Mouse (Mus musculus) left cerebral cortex, postnatal 4 days (tissue): ENCODE data around the gene Smad9. TPM values are rescaled to one million over a fixed set of nuclear protein-coding genes. Genes with fewer than 3 reads are reported as not detected.
"Not testable (repeated sequence)": the region's sequence is repeated elsewhere in the genome, so short reads cannot be mapped to it uniquely, and the experiment has no call there.

Experiments
- DNase-seq: peaks from one replicate; pipeline ENCODE4 v3.0.0-alpha.2; 2022
- intact Hi-C: fragments of 180-260 bp; cut with DNase I; formaldehyde crosslinking; loops from one replicate; pipeline ENCODE4 v1.15.1; 2025
- total RNA-seq, 2 experiments: library from RNA; stranded (reverse); gene quantifications; 2 replicates each; pipeline ENCODE4 v1.2.3; 2021

The Smad9 gene
- total RNA-seq, 2 experiments from 2014 or later = 2.8 to 3.1 TPM

DNA sequence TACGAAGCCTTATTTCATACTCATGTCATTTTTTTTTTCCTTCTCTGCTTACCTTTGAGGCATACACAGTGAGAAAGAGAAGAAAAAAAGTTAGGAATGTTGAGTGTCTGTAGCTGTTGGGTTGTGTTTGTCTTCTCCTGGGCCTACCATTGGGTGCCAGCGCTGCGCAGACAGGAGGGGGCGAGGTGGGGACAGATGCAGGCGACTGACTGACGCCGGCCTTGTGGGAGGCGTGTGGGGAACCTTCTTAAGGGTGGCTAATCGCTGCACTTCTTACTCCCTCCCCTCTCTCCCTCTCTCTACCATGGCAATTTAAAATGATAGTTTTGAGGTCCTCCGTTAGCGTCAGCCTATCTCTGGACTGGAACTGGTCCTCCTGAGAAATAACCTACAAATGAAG is 676 bp downstream of the Smad9 start:
- intact Hi-C loops = no loop called here

DNA sequence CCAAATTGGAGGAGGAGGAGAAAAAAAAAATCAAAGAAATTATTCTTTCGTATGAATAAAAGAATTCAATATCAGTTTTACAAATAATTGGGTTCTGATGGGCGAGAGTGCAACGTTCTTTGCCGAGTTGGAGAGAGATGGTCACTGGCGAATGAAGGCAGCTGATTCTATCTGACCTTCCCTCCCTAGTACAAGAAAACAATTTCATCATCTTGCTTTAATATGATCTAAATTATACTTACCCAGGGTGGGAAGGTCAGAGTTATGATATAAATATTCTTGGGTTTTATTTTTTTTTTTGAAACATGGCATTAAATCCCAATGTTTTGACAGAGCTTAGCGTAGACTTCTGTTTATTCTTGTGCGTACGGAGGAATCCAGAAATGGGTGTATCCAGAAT is 2.1 kb downstream of the Smad9 start:
- no peak for DNase-seq
- intact Hi-C loops = no loop called here

More for the DNA sequence above, 676 bp downstream of the Smad9 start:
- no peak for DNase-seq

DNA sequence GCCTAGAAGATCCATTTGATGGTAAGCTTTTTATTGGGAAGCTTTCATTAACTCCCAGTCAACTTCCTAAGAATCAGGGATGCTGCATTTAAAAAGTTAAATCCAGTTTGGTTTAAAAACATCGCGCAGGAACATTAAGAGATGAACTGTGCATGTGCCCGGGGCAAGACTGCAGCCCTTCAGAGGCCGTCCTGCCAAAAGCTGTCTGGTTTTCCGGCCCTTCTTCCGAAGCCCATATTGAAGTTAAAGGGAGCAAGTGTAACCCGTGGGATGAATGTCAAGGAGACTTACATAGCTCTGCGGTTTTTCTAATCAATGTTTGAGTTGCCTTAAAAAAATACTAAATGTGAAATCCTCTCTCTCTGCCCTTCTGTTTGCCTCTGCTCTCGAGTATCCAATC is 3.8 kb downstream of the Smad9 start:
- intact Hi-C loops = no loop called here
- DNase-seq = no peak

DNA sequence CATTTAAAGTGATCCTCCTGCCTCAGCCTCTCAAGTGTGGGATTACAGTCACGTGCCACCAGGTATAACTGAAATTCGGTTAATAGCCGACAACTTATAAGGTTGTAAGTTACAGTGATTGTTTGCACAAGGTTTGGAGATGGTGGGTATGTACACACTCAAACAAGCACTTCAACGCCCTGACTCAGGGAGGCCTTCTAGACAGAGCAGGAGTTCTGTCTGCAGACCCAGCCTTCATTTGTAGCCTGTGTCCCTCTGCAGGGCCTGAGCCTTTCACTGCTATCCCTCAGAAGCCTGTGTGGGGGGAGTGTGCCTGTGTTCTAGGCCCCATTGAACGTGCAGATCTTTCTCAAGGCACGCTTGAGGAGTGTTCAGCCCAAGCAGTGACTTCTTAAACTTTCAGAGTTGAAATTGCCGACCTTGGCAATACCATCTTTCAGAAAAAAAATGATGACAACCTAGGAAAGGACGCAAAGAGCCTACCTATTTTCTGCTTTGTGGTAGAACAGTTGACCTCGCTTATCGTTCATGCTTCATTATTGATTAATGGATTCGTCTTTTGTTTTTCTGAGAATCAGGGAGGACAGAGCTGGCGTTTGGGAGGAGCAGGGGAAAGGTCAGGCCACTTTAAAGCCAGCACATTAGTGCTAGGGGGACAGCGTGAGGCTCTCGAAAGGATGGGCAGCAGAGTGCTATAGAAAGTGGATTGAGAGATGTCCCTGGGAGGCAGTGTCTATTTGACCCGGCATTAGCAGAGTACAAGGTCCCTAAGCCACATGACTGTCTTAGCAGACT is 5.1 kb downstream of the Smad9 start:
- DNase-seq = no peak
- intact Hi-C loops = no loop called here

DNA sequence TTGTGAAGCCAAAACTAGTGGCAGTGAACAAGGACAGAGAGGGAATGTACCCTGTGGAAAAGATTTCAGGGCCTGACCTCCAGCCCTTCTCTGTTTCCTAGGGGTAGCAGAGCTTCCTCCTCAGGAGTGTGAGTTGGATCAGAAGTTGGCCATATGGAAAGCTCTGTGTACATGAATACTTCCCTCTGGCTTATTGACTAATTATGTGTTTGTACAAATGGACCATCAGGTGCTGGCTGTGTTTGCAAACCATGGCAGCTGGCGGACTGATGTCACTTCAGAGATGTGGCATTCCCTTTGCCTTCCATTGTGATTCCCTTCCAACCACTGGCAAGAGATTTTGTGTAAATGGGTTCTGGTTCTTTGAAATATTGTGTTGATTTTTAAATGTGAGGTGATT is 5.9 kb downstream of the Smad9 start:
- intact Hi-C loops = no loop called here
- no peak for DNase-seq

DNA sequence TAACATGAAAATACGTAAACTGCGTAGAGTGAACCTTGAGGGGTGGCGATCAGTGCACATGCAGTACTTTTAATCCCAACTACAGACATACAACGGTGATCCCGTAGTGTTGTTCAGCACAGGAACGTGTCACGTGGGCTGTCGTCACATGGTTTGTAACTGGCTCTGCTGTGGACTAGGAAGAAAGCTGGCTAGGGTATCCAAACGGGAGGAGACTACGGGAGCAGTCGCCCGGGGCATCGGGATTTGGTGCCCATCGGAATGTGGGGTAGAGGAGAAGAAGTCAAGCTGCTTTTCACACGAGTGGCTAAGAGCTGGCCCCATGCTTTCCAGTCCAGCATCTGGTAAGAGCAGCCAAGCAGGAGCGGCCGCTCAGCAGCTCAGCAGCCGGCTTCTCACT is 9.0 kb downstream of the Smad9 start:
- intact Hi-C loops = no loop called here
- DNase-seq = peak; percentile 63

DNA sequence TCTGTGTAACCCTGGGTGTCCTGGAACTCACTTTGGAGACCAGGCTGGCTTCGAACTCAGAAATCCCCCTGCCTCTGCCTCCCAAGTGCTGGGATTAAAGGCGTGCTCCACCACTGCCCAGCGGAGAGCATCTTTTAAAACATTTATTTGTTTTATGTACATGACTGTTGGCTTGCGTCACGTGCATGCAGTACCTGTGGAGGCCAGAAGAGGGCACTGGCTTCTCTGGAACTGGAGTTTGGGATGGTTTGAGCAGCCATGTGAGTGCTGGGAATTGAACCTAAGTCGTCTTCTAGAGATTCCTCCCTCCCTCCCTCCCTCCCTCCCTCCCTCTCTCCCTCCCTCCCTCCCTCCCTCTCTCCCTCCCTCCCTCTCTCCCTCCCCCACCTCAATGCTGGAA is 10.1 kb downstream of the Smad9 start:
- DNase-seq, intact Hi-C loops: not testable (repeated sequence)

DNA sequence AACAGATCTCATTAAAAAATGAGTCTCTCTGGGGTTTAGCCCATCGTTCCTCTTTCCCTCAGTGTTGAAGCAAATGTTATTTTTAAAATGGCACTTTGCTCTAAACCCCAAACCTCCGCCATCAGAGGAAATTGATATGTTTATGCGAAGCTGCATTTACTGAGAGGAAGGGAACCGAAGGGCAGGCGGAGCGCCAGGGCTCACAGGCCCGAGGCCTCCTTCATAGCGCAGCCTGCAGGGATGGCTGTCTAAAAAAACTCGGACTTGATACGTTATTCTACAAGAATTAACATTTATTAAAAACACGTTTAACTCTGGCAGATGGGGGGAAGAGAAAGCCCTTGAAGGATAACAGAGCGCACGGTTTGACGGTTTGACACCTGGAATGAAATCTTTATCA is 10.7 kb downstream of the Smad9 start:
- intact Hi-C loops = no loop called here
- no peak for DNase-seq

DNA sequence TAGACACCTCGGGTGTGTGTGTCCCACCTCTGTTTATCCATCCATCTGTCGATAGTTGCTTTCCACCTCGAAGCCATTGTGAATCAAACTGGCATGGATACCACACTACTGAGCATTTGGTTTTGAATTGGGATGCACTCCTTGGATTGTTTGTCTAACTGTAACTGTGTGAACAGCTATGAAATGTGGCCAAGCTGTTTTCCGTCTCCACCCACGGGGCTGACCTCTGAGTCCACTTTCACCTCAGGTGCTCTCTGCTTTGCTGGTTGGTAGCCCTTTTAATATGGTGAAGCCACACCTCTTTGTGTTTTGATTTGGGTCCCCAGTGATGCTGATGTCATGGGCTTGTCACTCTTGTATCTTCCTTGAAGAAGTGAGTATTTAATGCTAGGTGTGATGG is 11.4 kb downstream of the Smad9 start:
- intact Hi-C loops = no loop called here
- no peak for DNase-seq

DNA sequence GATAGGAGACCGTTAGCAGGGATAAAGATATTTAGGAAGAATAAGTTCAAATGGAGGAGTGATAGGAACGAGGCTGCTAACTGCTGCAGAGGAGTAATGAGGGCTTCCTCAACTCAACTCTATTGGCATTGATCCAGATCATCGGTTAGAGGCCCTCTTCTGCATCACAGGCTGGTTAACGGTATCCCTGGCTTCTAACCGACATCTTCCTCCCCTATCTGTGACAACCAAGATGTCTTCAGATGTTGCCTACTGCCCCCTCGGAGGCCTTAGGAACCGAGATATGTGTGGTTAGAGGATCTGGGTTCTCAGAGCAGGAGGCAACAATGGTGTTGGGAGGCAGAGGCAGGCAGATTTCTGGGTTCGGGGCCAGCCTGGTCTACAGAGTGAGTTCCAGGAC is 13.2 kb downstream of the Smad9 start:
- intact Hi-C loops = no loop called here
- no peak for DNase-seq

DNA sequence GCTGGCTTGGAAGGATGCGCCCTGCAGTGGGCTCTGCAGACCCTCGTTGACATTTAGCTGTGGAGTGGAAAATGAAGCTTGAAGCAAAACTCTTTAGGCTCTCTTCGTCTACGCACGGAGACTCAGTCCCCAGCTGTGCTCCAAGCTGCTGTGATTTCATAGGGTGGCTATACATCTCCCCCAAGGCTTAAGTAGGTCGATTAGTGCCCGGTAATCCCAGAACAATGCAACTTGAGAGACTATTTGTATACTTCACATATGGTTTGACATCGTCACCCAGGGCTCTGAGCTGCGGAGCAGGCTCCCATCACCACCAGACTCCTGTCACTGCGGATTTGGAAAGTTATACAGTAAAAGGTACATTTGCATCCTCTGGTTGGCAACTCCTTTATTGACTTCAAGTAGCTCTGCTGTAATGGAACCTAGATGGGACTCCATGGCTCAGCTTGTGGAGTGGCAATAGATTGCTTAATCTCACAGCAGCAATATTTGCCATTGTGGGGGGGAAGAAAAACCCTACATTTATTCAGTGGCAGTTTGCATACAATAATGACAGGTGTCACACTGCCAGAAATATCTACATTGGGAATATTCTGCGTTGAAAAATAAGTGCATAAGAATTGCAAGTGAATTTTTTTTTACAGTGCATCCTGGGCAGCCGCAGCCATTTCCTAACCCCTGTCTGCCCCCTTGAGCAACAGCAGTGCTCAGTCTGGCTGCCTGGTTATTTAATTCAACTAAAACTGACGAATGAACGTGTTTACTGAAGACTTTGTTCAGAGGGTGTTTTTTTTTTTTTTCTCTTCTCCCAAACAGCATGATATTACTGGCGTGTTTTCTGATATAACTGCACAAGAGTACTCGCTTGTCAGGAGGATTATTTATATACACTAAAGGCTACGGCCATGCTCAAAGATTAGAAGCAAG is 14.2 kb downstream of the Smad9 start:
- intact Hi-C loops = no loop called here
- DNase-seq = no peak

DNA sequence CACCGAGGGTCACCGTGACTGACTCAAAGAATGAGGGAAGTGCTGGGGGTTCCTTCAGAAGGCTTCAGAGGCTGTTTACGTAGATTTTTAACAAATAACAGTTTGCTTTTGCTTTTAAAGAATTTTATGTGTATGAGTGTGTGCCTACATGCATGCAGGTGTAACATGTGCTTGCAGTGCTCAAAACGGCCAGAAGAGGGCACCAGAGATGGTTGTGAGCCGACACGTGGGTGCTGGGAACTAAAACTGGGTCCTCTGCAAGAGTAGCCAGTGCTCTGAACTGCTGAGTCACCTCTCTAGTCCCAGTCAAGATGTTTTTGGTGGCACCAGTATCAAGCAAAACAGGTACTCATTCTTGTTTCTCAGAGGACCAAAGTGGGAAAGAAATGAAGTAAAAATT is 18.2 kb downstream of the Smad9 start:
- no peak for DNase-seq
- intact Hi-C loops = no loop called here

DNA sequence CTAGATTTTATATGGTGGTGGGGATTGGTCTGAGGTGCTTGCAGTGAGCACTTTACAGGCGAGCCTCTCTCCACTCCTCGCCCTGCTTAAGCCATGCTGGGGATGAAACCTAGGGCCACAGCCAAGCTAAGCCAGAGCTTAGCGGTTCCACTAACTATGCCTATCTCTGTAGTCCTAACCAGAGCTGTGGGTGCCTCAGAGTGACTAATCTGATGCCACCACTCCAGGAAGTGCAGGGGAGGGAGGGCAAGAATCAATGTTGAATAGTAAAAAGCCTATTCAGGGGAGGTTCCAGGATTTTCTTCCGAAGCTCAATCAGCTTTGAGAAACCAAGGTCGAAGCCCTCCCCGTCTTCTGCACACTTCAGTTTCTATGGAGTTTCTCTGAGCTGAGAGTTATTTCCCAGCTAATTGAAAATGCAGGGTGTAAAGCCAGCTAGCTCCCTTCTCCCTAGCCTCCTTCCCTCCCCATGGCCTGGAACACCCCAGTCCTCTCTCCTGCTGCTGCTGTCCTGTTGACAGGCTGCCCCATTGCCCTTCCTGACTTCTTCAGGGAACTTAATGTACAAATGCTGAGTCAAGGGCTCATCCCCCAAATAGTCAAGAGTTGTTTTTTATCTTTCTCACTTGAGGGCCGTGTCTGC is 20.7 kb downstream of the Smad9 start:
- intact Hi-C loops = no loop called here
- DNase-seq = no peak

DNA sequence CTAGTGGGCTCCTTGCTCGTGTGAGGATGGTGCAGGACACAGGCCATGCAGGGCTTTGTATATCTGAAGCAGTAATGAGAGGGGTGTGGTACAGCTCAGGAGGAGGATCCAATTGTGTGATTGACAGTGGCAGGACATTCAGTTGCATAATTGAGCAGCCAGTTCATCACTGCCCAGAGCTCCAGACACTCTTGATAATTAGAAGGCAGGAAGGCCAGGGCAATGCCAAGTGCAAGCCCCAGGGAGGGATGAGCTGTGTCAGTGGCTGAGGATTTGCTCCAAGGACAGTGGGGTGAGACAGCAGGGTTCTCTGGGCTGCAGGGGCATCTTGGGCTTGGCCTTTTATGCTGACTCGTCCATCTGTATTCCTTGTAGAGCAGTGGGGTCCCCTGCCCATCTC is 35.2 kb downstream of the Smad9 start:
- intact Hi-C loops = no loop called here
- no peak for DNase-seq

DNA sequence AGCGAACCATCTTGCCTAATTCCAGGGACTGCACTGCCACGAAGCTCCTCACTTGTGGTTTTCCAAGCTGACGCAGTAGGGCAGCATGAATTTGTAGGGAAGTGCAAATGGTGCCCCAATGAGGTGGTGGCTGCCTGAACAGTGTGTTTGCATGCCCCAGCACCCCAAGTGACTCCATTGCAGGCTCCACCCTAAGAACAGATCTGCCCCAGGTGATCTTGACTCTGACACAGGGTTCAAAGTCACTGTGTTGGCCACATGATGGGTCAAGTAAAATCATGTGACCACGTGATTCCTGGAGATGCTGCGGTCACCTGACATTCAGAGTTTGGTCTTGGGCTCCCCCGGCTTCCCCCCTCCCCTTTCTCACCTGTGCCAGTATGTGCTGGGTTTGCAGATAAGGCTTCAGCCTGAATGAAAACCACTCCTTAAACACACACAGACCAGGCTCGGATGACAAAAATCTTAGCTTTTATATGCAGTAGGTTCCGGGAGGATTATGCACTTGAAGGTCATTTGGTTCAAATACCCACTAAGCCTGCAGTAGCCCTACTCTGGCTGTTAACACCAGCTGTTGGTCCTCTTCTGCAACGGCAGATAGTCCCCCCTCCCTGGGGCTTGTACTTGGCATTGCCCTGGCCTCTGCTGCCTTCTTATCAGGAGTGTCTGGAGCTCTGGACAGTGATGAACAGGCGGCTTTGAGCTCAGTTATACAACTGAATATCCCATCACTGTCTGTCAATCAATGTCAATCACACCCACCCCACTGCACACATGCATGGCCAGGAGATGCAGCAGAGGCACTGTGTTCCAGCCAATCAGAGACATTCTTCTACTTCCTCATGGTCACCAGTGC is 36.7 kb downstream of the Smad9 start:
- intact Hi-C loops = no loop called here
- DNase-seq = no peak

DNA sequence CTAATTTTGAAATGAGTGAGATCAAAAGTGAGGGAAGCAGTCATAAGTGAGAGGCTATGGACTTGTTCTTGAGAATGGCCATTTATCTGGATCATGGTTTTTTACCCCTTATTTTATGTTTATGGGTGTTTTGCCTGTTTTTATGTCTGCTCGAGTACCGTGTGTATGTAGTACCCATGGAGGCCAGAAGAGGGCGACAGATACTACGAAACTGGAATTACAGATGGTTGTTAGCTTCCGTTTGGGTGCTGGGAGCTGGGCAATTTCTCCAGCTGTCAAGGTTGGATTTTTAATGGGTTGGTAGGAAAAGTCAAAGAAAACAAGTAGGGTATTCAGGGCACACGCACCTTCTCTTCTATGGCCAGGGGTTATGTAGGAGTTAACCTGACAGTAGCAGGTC is 38.4 kb downstream of the Smad9 start:
- intact Hi-C loops = no loop called here
- DNase-seq = no peak

DNA sequence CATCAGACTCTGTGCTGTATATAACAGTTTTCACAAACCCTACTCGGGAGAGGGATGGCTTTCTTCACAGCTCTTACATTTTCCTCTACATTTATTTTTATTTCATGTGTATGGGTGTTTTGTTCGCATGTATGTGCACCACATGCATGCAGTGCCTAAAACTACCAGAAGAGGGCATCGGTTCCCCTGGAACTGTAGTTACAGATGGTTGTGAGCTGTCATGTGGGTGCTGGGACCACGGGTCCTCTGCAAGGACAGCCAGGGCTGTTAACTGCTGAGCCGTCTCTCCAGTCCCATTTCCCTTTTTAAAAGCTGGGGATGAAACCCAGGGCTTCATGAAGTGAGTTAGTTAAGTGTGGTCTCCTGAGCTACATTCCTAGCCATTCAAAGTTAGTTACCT is 40.0 kb downstream of the Smad9 start:
- intact Hi-C loops = no loop called here

DNA sequence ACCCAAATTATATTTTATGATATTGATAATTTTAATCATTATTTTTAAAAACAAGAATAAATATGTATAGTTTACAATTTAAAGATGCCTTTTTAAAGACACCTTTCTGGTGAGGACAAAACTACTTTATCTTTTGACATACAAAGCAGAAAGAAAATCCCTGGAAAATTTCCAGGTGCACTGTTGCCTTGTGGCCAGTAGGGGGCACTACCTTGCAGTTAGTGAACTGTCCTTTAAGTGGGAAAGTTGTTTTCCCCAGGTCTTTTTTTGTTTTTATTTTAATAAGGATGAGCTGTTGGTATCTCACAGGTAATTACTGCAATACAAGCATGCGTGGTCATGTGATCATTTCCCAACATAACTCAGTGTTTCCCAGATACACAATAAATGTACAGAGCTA is 40.4 kb downstream of the Smad9 start:
- intact Hi-C loops = no loop called here
- no peak for DNase-seq

More for the DNA sequence above, 40.0 kb downstream of the Smad9 start:
- no peak for DNase-seq

DNA sequence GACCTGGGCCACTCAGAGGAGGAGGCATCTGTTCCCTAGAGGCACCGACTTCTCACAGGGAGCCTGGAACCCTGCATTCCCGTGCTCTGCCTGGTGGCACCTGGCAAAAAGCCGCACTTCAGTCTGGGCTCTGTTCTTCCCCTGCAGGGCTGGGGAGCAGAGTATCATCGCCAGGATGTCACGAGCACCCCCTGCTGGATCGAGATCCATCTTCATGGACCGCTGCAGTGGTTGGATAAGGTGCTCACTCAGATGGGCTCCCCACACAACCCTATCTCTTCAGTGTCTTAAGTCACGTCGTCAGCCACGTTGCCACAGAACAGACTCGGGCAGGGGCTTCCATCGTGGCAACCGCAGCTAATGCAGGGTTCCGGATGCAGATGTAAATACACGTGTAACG is 41.8 kb downstream of the Smad9 start:
- intact Hi-C loops = no loop called here
- DNase-seq = peak; percentile 67

DNA sequence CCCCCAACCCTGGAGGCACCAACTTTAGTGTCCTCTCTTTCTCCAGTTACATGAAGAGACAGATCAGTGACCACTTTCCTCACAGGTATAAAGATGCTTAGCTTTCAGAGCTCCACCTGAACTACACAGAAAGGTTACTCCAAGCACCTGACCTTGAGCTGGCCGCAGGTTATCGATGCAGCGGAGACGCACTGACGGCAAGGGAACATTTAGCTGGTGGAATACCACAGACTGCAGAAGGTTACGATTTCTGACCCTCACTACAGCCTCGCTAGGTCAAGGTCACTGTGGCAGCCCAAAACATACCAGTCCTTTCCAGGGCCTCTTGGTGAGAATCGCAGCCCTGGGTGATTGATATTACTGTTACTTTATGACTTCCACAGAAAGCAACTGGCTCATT is 48.3 kb downstream of the Smad9 start:
- no peak for DNase-seq

More for the DNA sequence above, 48.3 kb downstream of the Smad9 start:
- intact Hi-C loops = no loop called here
